Comparison of ENCODE assay signal across 9 mouse cellular contexts in genomic region chr10:91685164-91686027, GRCm38 (mm10).
DNase-seq lines count a peak whose midpoint lies in the region; ATAC-seq lines count a peak whose summit lies in the region.
"Had no signal": no experiment of that assay in that cellular context is flagged by ENCODE, and none has a peak within 500 bp of the region (broad histone marks: within the 10 kb centered on the region; RNA-seq: fewer than 3 reads in every experiment).

No protein-coding gene starts in this region.

- no peak overlapping the region for H3K4me2 ChIP-seq in limb, embryonic 13.5 days (replicated peaks)
- 0 out of 2 replicates have a peak overlapping the region, but pooled peaks have one; percentile 8 for H3K4me2 ChIP-seq in forebrain, embryonic 13.5 days
- H3K4me2 ChIP-seq in kidney, embryonic 15.5 days, result no peak overlapping the region
- no peak overlapping the region for H3K4me2 ChIP-seq in neural tube, embryonic 14.5 days (ENCODE audit: low read depth, low read length)
- H3K4me2 ChIP-seq: embryonic facial prominence, embryonic 12.5 days had no signal

- no peak for DNase-seq in limb, embryonic 10.5 days (ENCODE audit: low spot score)
- no peak for DNase-seq in ovary, postnatal 14 days (ENCODE audit: low spot score)
- DNase-seq in adrenal gland, postnatal 4 days (ENCODE audit: low spot score in 2 of 2), result no peak
- no peak for DNase-seq in heart, adult 18-20 months

- no peak overlapping the region for H3K9ac ChIP-seq in limb, embryonic 13.5 days
- H3K9ac ChIP-seq in forebrain, embryonic 13.5 days, result no peak overlapping the region
- H3K9ac ChIP-seq in kidney, embryonic 15.5 days, result no peak overlapping the region
- H3K9ac ChIP-seq in neural tube, embryonic 14.5 days (replicated peaks; ENCODE audit: low read depth, low read length), result no peak overlapping the region
- H3K9ac ChIP-seq: embryonic facial prominence, embryonic 12.5 days had no signal

- no peaks in the 10 kb centered on the region for H3K27me3 ChIP-seq in limb, embryonic 13.5 days
- H3K27me3 ChIP-seq in limb, embryonic 10.5 days (ENCODE audit: low read depth, poor library complexity, severe bottlenecking), result no peaks in the 10 kb centered on the region
- H3K27me3 ChIP-seq in forebrain, embryonic 13.5 days, result no peaks in the 10 kb centered on the region
- H3K27me3 ChIP-seq in kidney, embryonic 15.5 days, result no peaks in the 10 kb centered on the region
- H3K27me3 ChIP-seq in neural tube, embryonic 14.5 days (ENCODE audit: control insufficient read depth, insufficient read depth, low read length), result no peaks in the 10 kb centered on the region
- H3K27me3 ChIP-seq: embryonic facial prominence, embryonic 12.5 days had no signal

- peaks cover 6% of the 10 kb centered on the region; the same call in 1 of the 2 replicates for H3K4me1 ChIP-seq in limb, embryonic 13.5 days
- no peaks in the 10 kb centered on the region; the same call in 1 of the 2 replicates for H3K4me1 ChIP-seq in limb, embryonic 10.5 days
- H3K4me1 ChIP-seq in forebrain, embryonic 13.5 days, result peaks cover 18% of the 10 kb centered on the region
- no peaks in the 10 kb centered on the region for H3K4me1 ChIP-seq in kidney, embryonic 15.5 days
- no peaks in the 10 kb centered on the region for H3K4me1 ChIP-seq in neural tube, embryonic 14.5 days (ENCODE audit: control insufficient read depth, insufficient read depth, low read length)

- H3K27ac ChIP-seq in limb, embryonic 13.5 days, result 0 out of 2 replicates have a peak overlapping the region, but pooled peaks have one; percentile 29
- H3K27ac ChIP-seq in limb, embryonic 10.5 days, result no peak overlapping the region
- H3K27ac ChIP-seq in forebrain, embryonic 13.5 days, result peak overlapping the region; percentile 33; the same call in 1 of the 2 replicates
- H3K27ac ChIP-seq in kidney, embryonic 15.5 days, result no peak overlapping the region
- no peak overlapping the region; the same call in 1 of the 2 replicates for H3K27ac ChIP-seq in neural tube, embryonic 14.5 days (ENCODE audit: low read depth, low read length)
- H3K27ac ChIP-seq: embryonic facial prominence, embryonic 12.5 days had no signal

- no peak overlapping the region for H3K4me3 ChIP-seq in limb, embryonic 13.5 days
- H3K4me3 ChIP-seq in limb, embryonic 10.5 days, result no peak overlapping the region
- H3K4me3 ChIP-seq in forebrain, embryonic 13.5 days, result no peak overlapping the region
- H3K4me3 ChIP-seq in kidney, embryonic 15.5 days (replicated peaks), result no peak overlapping the region
- no peak overlapping the region for H3K4me3 ChIP-seq in neural tube, embryonic 14.5 days (ENCODE audit: low read depth, low read length)
- H3K4me3 ChIP-seq: embryonic facial prominence, embryonic 12.5 days had no signal

- H3K9me3 ChIP-seq in limb, embryonic 13.5 days, result no peaks in the 10 kb centered on the region
- no peaks in the 10 kb centered on the region for H3K9me3 ChIP-seq in limb, embryonic 10.5 days (replicated peaks)
- H3K9me3 ChIP-seq in forebrain, embryonic 13.5 days (replicated peaks), result no peaks in the 10 kb centered on the region
- H3K9me3 ChIP-seq in kidney, embryonic 15.5 days (replicated peaks), result no peaks in the 10 kb centered on the region
- no peaks in the 10 kb centered on the region for H3K9me3 ChIP-seq in neural tube, embryonic 14.5 days (ENCODE audit: control insufficient read depth, low read length)
- H3K9me3 ChIP-seq: embryonic facial prominence, embryonic 12.5 days had no signal

- WGBS in limb, embryonic 13.5 days, result 45% methylated on average over 8 of the region's 8 CpGs
- 79% methylated on average over 8 of the region's 8 CpGs for WGBS in limb, embryonic 10.5 days
- WGBS in forebrain, embryonic 13.5 days, result 11% methylated on average over 8 of the region's 8 CpGs
- 40% methylated on average over 8 of the region's 8 CpGs for WGBS in kidney, embryonic 15.5 days
- WGBS in neural tube, embryonic 14.5 days, result 28% methylated on average over 8 of the region's 8 CpGs

- ATAC-seq in limb, embryonic 13.5 days (ENCODE audit: low FRiP score, low read depth), result peak; percentile 51
- ATAC-seq in forebrain, embryonic 13.5 days, result peak; percentile 83; the same call in 1 of the 2 replicates
- peak; percentile 73; the same call in 1 of the 2 replicates for ATAC-seq in kidney, embryonic 15.5 days (replicated peaks; ENCODE audit: low FRiP score)
- peak; percentile 71 for ATAC-seq in neural tube, embryonic 14.5 days (ENCODE audit: low read depth)

- no peaks in the 10 kb centered on the region for H3K36me3 ChIP-seq in limb, embryonic 13.5 days
- no peaks in the 10 kb centered on the region for H3K36me3 ChIP-seq in limb, embryonic 10.5 days
- H3K36me3 ChIP-seq in forebrain, embryonic 13.5 days (ENCODE audit: poor library complexity, severe bottlenecking), result no peaks in the 10 kb centered on the region
- no peaks in the 10 kb centered on the region for H3K36me3 ChIP-seq in kidney, embryonic 15.5 days
- H3K36me3 ChIP-seq in neural tube, embryonic 14.5 days (ENCODE audit: control insufficient read depth, insufficient read depth, low read length), result no peaks in the 10 kb centered on the region
- H3K36me3 ChIP-seq: embryonic facial prominence, embryonic 12.5 days had no signal

Comparison
In these comparisons a context has a peak if more than half of its experiments do, and no peak if none do; other contexts are left out.
1. H3K27ac ChIP-seq: peak in limb, embryonic 13.5 days (single experiment) and forebrain, embryonic 13.5 days (single experiment); none in limb, embryonic 10.5 days (single experiment), kidney, embryonic 15.5 days (single experiment) and neural tube, embryonic 14.5 days (single experiment).
2. Peak in every context shown above with its lines, with median percentiles within 50 percentile points of each other: ATAC-seq.